Mouse (Mus musculus) thymus, postnatal 0 days (tissue): ENCODE measurements around the gene C1qc. TPM values are rescaled to one million over a fixed set of nuclear protein-coding genes. Genes with fewer than 3 reads are reported as not detected.

Source experiments
- DNase-seq: peaks from one replicate; pipeline ENCODE4 v3.0.0-alpha.2; 2015; ENCODE audit warnings: low spot score
- polyA plus RNA-seq: library from polyadenylated mRNA; unstranded; fragments of >200 nt; fragmentation: Nextera tagmentation; extraction: Ambion mirVana; gene quantifications from 2 replicates; pipeline ENCODE4 v1.2.1, GENCODE M21; 2015

The C1qc gene
- polyA plus RNA-seq, 1 experiment from 2014 or later: 77.9 TPM

DNA sequence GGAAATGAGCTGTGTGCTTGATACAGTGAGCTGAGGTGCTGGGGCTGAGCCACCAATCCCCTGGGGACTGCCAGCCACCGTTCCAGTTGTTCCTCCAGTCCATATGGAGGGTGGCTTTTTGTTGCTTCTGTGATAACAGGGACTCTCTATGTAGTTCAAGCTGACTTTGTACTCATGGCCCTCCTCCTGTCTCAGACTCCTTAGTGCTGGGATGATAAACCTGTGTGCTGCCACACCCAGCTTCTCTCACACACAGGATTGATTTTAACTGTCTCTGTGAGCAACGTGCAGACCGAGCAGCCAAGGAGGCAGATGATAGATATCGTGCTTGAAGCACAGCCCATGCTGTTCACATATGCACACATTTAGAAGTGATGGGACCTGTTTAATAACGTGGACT, 40.7 kb downstream of the C1qc start:
- no peak for DNase-seq

DNA sequence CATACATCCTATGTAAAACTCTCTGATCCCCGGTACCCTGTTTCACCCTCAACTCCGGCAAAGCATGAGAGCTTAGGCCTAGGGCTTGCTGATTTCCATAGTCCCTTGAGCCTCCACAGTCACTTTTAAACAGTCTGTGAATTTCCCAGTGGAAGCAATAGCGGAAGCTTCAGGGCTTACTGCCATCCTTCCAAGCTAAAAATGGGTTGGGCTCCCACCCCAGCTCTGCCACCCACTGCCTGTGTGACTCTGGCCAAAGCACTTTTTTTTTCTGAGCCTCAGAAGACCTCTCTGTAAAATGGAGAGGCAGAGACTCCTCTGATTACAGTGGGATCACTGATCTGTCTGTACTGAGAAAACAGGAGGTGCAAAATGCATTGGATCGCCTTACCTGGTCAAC, 44.3 kb downstream of the C1qc start:
- no peak for DNase-seq

DNA sequence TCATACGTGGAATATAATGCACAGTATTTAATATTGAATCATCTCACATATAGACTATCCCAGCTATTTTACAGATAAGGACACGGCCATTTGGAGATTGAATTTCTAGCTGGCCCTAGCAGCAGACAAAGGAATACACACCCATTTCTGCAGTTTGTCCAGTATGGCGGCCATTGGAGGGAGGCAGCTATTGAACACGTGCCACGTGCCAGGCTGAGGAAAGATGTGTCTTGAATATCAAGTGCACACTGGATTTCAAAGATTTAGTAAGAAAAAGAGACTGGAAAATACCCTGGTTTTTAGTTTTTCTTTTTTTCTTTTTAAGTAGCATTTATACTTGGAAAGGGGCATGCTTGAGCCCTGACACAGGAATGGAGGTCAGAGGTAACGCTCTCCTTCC, 45.7 kb downstream of the C1qc start:
- no peak for DNase-seq

DNA sequence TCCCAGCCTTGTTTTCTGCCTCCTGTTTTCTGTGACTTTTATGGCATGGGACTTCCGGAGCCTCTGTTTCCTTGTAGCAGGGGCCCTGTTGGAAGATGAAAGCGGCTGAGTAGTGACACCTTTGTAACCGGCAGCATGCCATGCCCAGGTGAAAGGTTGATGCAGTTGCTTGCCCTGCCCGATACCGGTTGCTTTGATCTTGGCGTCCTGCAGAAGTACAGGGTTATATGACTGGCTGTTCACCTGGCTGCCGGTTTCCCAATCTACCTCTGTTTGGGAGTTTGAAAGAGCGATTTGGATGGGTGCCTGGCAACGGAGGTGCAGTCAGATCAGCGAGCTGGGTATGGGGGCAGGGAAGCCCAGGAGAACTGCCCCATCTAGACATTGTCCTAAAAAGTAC, 50.1 kb downstream of the C1qc start:
- no peak for DNase-seq

DNA sequence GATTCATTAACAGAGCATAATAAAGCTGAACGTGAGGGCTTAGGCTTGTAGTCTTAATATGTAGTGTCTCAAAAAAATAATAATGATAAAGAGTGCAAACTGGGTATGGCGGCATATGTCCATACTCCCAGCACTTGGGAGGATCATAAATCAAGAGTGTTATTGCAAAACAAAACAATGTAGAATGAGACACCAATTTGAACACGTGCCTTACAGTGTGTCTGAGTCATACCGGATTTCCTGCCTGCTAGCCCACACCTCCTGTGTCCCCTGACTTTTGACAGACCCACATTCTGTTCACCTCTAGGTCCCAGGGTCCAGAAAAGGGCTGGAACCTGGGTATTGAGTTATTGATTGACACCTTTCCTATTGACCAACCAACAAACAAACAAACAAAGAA, 50.8 kb downstream of the C1qc start:
- DNase-seq: peak; percentile 32

DNA sequence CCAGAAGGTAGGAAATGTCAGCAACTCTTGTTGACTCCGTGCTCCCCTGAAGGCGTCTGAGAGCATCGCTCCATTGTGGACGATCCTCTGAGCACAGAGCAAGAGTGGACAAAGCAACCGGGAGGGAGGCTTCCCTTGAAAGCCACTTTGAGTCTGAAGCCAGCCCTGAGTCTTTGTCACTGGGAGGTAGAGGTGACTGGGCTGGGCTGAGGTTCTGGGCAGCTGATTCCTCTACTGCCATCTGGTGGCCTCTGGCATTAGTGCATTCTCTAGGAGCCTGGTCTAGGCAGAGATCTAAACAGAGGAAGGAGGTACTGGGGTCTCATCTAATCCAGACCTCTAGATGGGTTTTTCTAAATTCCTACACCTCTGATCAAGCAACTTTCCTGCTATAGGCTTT, 51.8 kb downstream of the C1qc start:
- peak; percentile 88 for DNase-seq

Other genes with a start within 250 kb of the C1qc start
- 2.6 and 3.3 TPM in 2 replicates for gene Ephb2, start 57.1 kb downstream of the C1qc start, polyA plus RNA-seq
- 124 and 132 TPM in 2 replicates for gene C1qb, start 6.9 kb downstream of the C1qc start, polyA plus RNA-seq
- gene C1qa, start 5.7 kb upstream of the C1qc start, polyA plus RNA-seq: 98.7 and 110 TPM in 2 replicates
- 0.08 TPM in 2 replicates for gene Epha8, start 63.8 kb upstream of the C1qc start, polyA plus RNA-seq
- 2.8 and 3.0 TPM in 2 replicates for gene Zbtb40, start 155.7 kb upstream of the C1qc start, polyA plus RNA-seq